Comparison of ENCODE assay signal across 8 mouse cellular contexts in genomic region chr16:38482780-38483562, GRCm38 (mm10). TPM values are rescaled to one million over a fixed set of nuclear protein-coding genes. Genes with fewer than 3 reads are reported as not detected.
DNase-seq lines count a peak whose midpoint lies in the region; ATAC-seq and TF ChIP-seq lines count a peak whose summit lies in the region.

No protein-coding gene starts in this region.

- peaks cover 7% of the 10 kb centered on the region; the same call in 1 of the 2 replicates for H3K4me1 ChIP-seq in forebrain, embryonic 13.5 days
- H3K4me1 ChIP-seq in hindbrain, embryonic 14.5 days (replicated peaks; ENCODE audit: control insufficient read depth, insufficient read depth, low read length): 0 out of 2 replicates have a peak, but pooled peaks cover 6% of the 10 kb centered on the region
- peaks cover 12% of the 10 kb centered on the region for H3K4me1 ChIP-seq in liver, embryonic 11.5 days (replicated peaks; ENCODE audit: control insufficient read depth, insufficient read depth, low read length)
- H3K4me1 ChIP-seq in midbrain, postnatal 0 days (ENCODE audit: insufficient read depth, low read length): no peaks in the 10 kb centered on the region

- H3K4me3 ChIP-seq in forebrain, embryonic 13.5 days: peak overlapping the region; percentile 35
- peak overlapping the region; percentile 27 for H3K4me3 ChIP-seq in hindbrain, embryonic 14.5 days (replicated peaks; ENCODE audit: low read length)
- H3K4me3 ChIP-seq in liver, embryonic 11.5 days (ENCODE audit: low read depth, low read length): peak overlapping the region; percentile 40
- H3K4me3 ChIP-seq in midbrain, postnatal 0 days (ENCODE audit: low read depth, low read length): peak overlapping the region; percentile 22

- intact Hi-C loops in heart, postnatal 25 days (cut with DNase I): loop anchor here (2.0 to 5.0 kb wide), 2 partner anchors 86 to 138 kb away; no protein-coding TSS in a partner anchor

- no peaks in the 10 kb centered on the region for H3K9me3 ChIP-seq in forebrain, embryonic 13.5 days (replicated peaks)
- H3K9me3 ChIP-seq in hindbrain, embryonic 14.5 days (ENCODE audit: control insufficient read depth, low read length): no peaks in the 10 kb centered on the region
- H3K9me3 ChIP-seq in liver, embryonic 11.5 days (ENCODE audit: control insufficient read depth, low read length): no peaks in the 10 kb centered on the region
- no peaks in the 10 kb centered on the region for H3K9me3 ChIP-seq in midbrain, postnatal 0 days (ENCODE audit: low read length)

- ATAC-seq in forebrain, embryonic 13.5 days: peak; percentile 70
- ATAC-seq in hindbrain, embryonic 14.5 days (ENCODE audit: low FRiP score): no peak
- ATAC-seq in liver, embryonic 11.5 days (replicated peaks; ENCODE audit: low FRiP score): peak; percentile 16; the same call in 1 of the 2 replicates
- peak; percentile 54; the same call in 1 of the 2 replicates for ATAC-seq in midbrain, postnatal 0 days (ENCODE audit: low FRiP score)
- no peak for ATAC-seq in erythroid progenitor cell, adult 5-6 weeks (replicated peaks; ENCODE audit: low FRiP score, poor library complexity, severe bottlenecking)

- H3K27me3 ChIP-seq in forebrain, embryonic 13.5 days: peaks cover 28% of the 10 kb centered on the region
- H3K27me3 ChIP-seq in hindbrain, embryonic 14.5 days (ENCODE audit: control insufficient read depth, insufficient read depth, low read length): peaks cover 11% of the 10 kb centered on the region; the same call in 1 of the 2 replicates
- peaks cover 11% of the 10 kb centered on the region for H3K27me3 ChIP-seq in liver, embryonic 11.5 days (replicated peaks; ENCODE audit: control insufficient read depth, insufficient read depth, low read length)
- 0 out of 2 replicates have a peak, but pooled peaks cover 3% of the 10 kb centered on the region for H3K27me3 ChIP-seq in midbrain, postnatal 0 days (ENCODE audit: insufficient read depth, low read length)

- peak overlapping the region; percentile 16; the same call in 1 of the 2 replicates for H3K9ac ChIP-seq in forebrain, embryonic 13.5 days
- 0 out of 2 replicates have a peak overlapping the region, but pooled peaks have one; percentile 28 for H3K9ac ChIP-seq in hindbrain, embryonic 14.5 days
- H3K9ac ChIP-seq in liver, embryonic 11.5 days (ENCODE audit: low read depth, low read length): no peak overlapping the region
- H3K9ac ChIP-seq in midbrain, postnatal 0 days (replicated peaks; ENCODE audit: low read length, poor library complexity, severe bottlenecking): no peak overlapping the region

- 24% methylated on average over 32 of the region's 32 CpGs for WGBS in forebrain, embryonic 13.5 days
- 19% methylated on average over 32 of the region's 32 CpGs for WGBS in hindbrain, embryonic 14.5 days
- 12% methylated on average over 32 of the region's 32 CpGs for WGBS in liver, embryonic 11.5 days
- WGBS in midbrain, postnatal 0 days: 20% methylated on average over 32 of the region's 32 CpGs

- no peaks in the 10 kb centered on the region for H3K36me3 ChIP-seq in forebrain, embryonic 13.5 days (ENCODE audit: poor library complexity, severe bottlenecking)
- no peaks in the 10 kb centered on the region for H3K36me3 ChIP-seq in hindbrain, embryonic 14.5 days (replicated peaks; ENCODE audit: control insufficient read depth, insufficient read depth)
- no peaks in the 10 kb centered on the region for H3K36me3 ChIP-seq in liver, embryonic 11.5 days (ENCODE audit: control insufficient read depth, insufficient read depth, low read length)
- H3K36me3 ChIP-seq in midbrain, postnatal 0 days (ENCODE audit: insufficient read depth, low read length): no peaks in the 10 kb centered on the region

- TF ChIP-seq CTCF in midbrain, postnatal 0 days (IDR thresholded peaks at IDR 0.05): peak; percentile 64

- H3K4me2 ChIP-seq in forebrain, embryonic 13.5 days: peak overlapping the region; percentile 58
- peak overlapping the region; percentile 53 for H3K4me2 ChIP-seq in hindbrain, embryonic 14.5 days (replicated peaks)
- H3K4me2 ChIP-seq in liver, embryonic 11.5 days: peak overlapping the region; percentile 64
- H3K4me2 ChIP-seq in midbrain, postnatal 0 days (ENCODE audit: low read depth, low read length, poor library complexity, severe bottlenecking): peak overlapping the region; percentile 36

- peak; percentile 91 for DNase-seq in heart, adult 11 months
- no peak for DNase-seq in heart, postnatal 25 days (ENCODE audit: low spot score)
- peak; percentile 60 for DNase-seq in adrenal gland, postnatal 10 days
- no peak for DNase-seq in hindbrain, embryonic 14.5 days (ENCODE audit: low spot score)
- DNase-seq in liver, embryonic 11.5 days (ENCODE audit: low spot score): peak; percentile 36
- peak; percentile 46 for DNase-seq in midbrain, postnatal 0 days (ENCODE audit: low spot score)

- H3K27ac ChIP-seq in forebrain, embryonic 13.5 days: no peak overlapping the region
- no peak overlapping the region for H3K27ac ChIP-seq in hindbrain, embryonic 14.5 days
- H3K27ac ChIP-seq in liver, embryonic 11.5 days (ENCODE audit: low read depth, low read length): no peak overlapping the region
- H3K27ac ChIP-seq in midbrain, postnatal 0 days (ENCODE audit: low read depth, low read length): no peak overlapping the region

RNA-seq across cellular contexts. Expression of gene Cd80, which starts 27.6 kb away (rescaled TPM):
- total RNA-seq in heart, postnatal 25 days (2021): under 1 TPM; 0.16 to 0.53 TPM
- under 1 TPM; 0.73 to 0.96 TPM for total RNA-seq in adrenal gland, postnatal 10 days (2021)
- 0.56 and 0.63 TPM in 2 replicates for polyA plus RNA-seq in forebrain, embryonic 13.5 days (2015; fragmentation: Nextera tagmentation; extraction: Ambion mirVana)
- 0.64 and 0.88 TPM in 2 replicates for polyA plus RNA-seq in hindbrain, embryonic 14.5 days (2014; fragmentation: Nextera tagmentation; extraction: Ambion mirVana)
- polyA plus RNA-seq in liver, embryonic 11.5 days (2014; fragmentation: Nextera tagmentation; extraction: Ambion mirVana): 0.14 and 0.23 TPM in 2 replicates
- total RNA-seq in midbrain, postnatal 0 days (2014; rRNA removed): 0.33 TPM in 1 of 2 replicates, not detected in the other
- polyA plus RNA-seq in midbrain, postnatal 0 days (2015; fragmentation: Nextera tagmentation; extraction: Ambion mirVana): 0.33 and 0.39 TPM in 2 replicates
- not detected in 2 replicates for total RNA-seq in erythroid progenitor cell, adult 5-6 weeks (2015; ENCODE audit: low replicate concordance)
- not detected in 2 replicates for total RNA-seq in erythroid progenitor cell, adult 5-6 weeks (2017; ENCODE audit: low replicate concordance)

RNA-seq across cellular contexts. Expression of gene Adprh, which starts 30.5 kb away (rescaled TPM):
- 10 to 100 TPM; 25.8 to 28.0 TPM for total RNA-seq in heart, postnatal 25 days (2021)
- 10 to 100 TPM; 37.0 to 40.0 TPM for total RNA-seq in adrenal gland, postnatal 10 days (2021)
- 145 and 153 TPM in 2 replicates for polyA plus RNA-seq in forebrain, embryonic 13.5 days (2015; fragmentation: Nextera tagmentation; extraction: Ambion mirVana)
- polyA plus RNA-seq in hindbrain, embryonic 14.5 days (2014; fragmentation: Nextera tagmentation; extraction: Ambion mirVana): 136 and 146 TPM in 2 replicates
- polyA plus RNA-seq in liver, embryonic 11.5 days (2014; fragmentation: Nextera tagmentation; extraction: Ambion mirVana): 92.0 and 92.1 TPM in 2 replicates
- 50.4 and 54.8 TPM in 2 replicates for total RNA-seq in midbrain, postnatal 0 days (2014; rRNA removed)
- 147 and 148 TPM in 2 replicates for polyA plus RNA-seq in midbrain, postnatal 0 days (2015; fragmentation: Nextera tagmentation; extraction: Ambion mirVana)
- 1.8 and 6.7 TPM in 2 replicates for total RNA-seq in erythroid progenitor cell, adult 5-6 weeks (2015; ENCODE audit: low replicate concordance)
- 1.9 and 4.1 TPM in 2 replicates for total RNA-seq in erythroid progenitor cell, adult 5-6 weeks (2017; ENCODE audit: low replicate concordance)

RNA-seq across cellular contexts. Expression of gene Timmdc1, which starts 39.5 kb away (rescaled TPM):
- 10 to 100 TPM; 70.7 to 75.8 TPM for total RNA-seq in heart, postnatal 25 days (2021)
- total RNA-seq in adrenal gland, postnatal 10 days (2021): 10 to 100 TPM; 43.5 to 52.7 TPM
- polyA plus RNA-seq in forebrain, embryonic 13.5 days (2015; fragmentation: Nextera tagmentation; extraction: Ambion mirVana): 39.9 and 41.9 TPM in 2 replicates
- polyA plus RNA-seq in hindbrain, embryonic 14.5 days (2014; fragmentation: Nextera tagmentation; extraction: Ambion mirVana): 25.0 and 29.8 TPM in 2 replicates
- 25.1 and 28.1 TPM in 2 replicates for polyA plus RNA-seq in liver, embryonic 11.5 days (2014; fragmentation: Nextera tagmentation; extraction: Ambion mirVana)
- total RNA-seq in midbrain, postnatal 0 days (2014; rRNA removed): 29.4 and 33.1 TPM in 2 replicates
- polyA plus RNA-seq in midbrain, postnatal 0 days (2015; fragmentation: Nextera tagmentation; extraction: Ambion mirVana): 25.8 and 26.3 TPM in 2 replicates
- total RNA-seq in erythroid progenitor cell, adult 5-6 weeks (2015; ENCODE audit: low replicate concordance): 4.0 and 7.5 TPM in 2 replicates
- 5.5 and 14.8 TPM in 2 replicates for total RNA-seq in erythroid progenitor cell, adult 5-6 weeks (2017; ENCODE audit: low replicate concordance)

RNA-seq across cellular contexts. Expression of gene Pla1a, which starts 50.0 kb away (rescaled TPM):
- 1 to 10 TPM; 6.5 to 8.4 TPM for total RNA-seq in heart, postnatal 25 days (2021)
- total RNA-seq in adrenal gland, postnatal 10 days (2021): 10 to 100 TPM; 19.9 to 29.6 TPM
- 0.25 and 0.45 TPM in 2 replicates for polyA plus RNA-seq in forebrain, embryonic 13.5 days (2015; fragmentation: Nextera tagmentation; extraction: Ambion mirVana)
- polyA plus RNA-seq in hindbrain, embryonic 14.5 days (2014; fragmentation: Nextera tagmentation; extraction: Ambion mirVana): 0.32 and 0.38 TPM in 2 replicates
- polyA plus RNA-seq in liver, embryonic 11.5 days (2014; fragmentation: Nextera tagmentation; extraction: Ambion mirVana): 0.79 and 1.4 TPM in 2 replicates
- 1.4 and 1.5 TPM in 2 replicates for total RNA-seq in midbrain, postnatal 0 days (2014; rRNA removed)
- 0.97 and 1.6 TPM in 2 replicates for polyA plus RNA-seq in midbrain, postnatal 0 days (2015; fragmentation: Nextera tagmentation; extraction: Ambion mirVana)
- not detected in 2 replicates for total RNA-seq in erythroid progenitor cell, adult 5-6 weeks (2015; ENCODE audit: low replicate concordance)
- total RNA-seq in erythroid progenitor cell, adult 5-6 weeks (2017; ENCODE audit: low replicate concordance): not detected in 2 replicates

Comparison
In these comparisons a context has a peak if more than half of its experiments do, and no peak if none do; other contexts are left out.
1. DNase-seq: peak in heart, adult 11 months (single experiment), adrenal gland, postnatal 10 days (single experiment), liver, embryonic 11.5 days (single experiment) and midbrain, postnatal 0 days (single experiment); none in heart, postnatal 25 days (single experiment) and hindbrain, embryonic 14.5 days (single experiment).
2. ATAC-seq: peak in forebrain, embryonic 13.5 days (single experiment), liver, embryonic 11.5 days (single experiment) and midbrain, postnatal 0 days (single experiment); none in hindbrain, embryonic 14.5 days (single experiment) and erythroid progenitor cell, adult 5-6 weeks (single experiment).
3. H3K9ac ChIP-seq: peak in forebrain, embryonic 13.5 days (single experiment) and hindbrain, embryonic 14.5 days (single experiment); none in liver, embryonic 11.5 days (single experiment) and midbrain, postnatal 0 days (single experiment).
4. Peak in every context shown above with its lines, with median percentiles within 50 percentile points of each other: H3K4me2 ChIP-seq and H3K4me3 ChIP-seq.